Mouse (Mus musculus) lung, embryonic 16.5 days (tissue): ENCODE measurements at regions not wholly inside any gene's neighbourhood (a gene's known extent, or its start where the extent isn't known, plus 50 kb on each side); places are given as distances from the start of the nearest gene placed in this dataset.

Experiments used
- ATAC-seq: fragments of 200-750 bp; cut with Nextera tagmentation; 2 replicates; pipeline ENCODE4 v1.8.0; 2017; ENCODE audit warnings: low read depth, mild to moderate bottlenecking, moderate library complexity
- H3K27ac ChIP-seq: fragments of 300-500 bp; sonication (generic); 2 replicates; pipeline ENCODE4 v1.5.1; 2014; ENCODE audit warnings: mild to moderate bottlenecking, control low read depth, low read length
- H3K27me3 ChIP-seq: fragments of 300-500 bp; sonication (generic); 2 replicates; pipeline ENCODE4 v1.6.1; 2014; ENCODE audit warnings: low read depth, low read length, mixed read lengths; ENCODE audit not compliant: control insufficient read depth, insufficient read depth
- H3K36me3 ChIP-seq: fragments of 300-500 bp; sonication (generic); 2 replicates; pipeline ENCODE4 v1.6.1; 2014; ENCODE audit warnings: low read length; ENCODE audit not compliant: control insufficient read depth, insufficient read depth
- H3K4me1 ChIP-seq: fragments of 300-500 bp; sonication (generic); replicated peaks from 2 replicates; pipeline ENCODE4 v1.6.1; 2014; ENCODE audit warnings: low read length, mixed read lengths; ENCODE audit not compliant: control insufficient read depth, insufficient read depth
- H3K4me2 ChIP-seq: fragments of 300-500 bp; sonication (generic); 2 replicates; pipeline ENCODE4 v1.6.1; 2014; ENCODE audit warnings: low read depth, low read length, control low read depth
- H3K4me3 ChIP-seq: fragments of 300-500 bp; sonication (generic); 2 replicates; pipeline ENCODE4 v1.5.1; 2014; ENCODE audit warnings: mild to moderate bottlenecking, low read length, control low read depth
- H3K9ac ChIP-seq: fragments of 300-500 bp; sonication (generic); 2 replicates; pipeline ENCODE4 v1.6.1; 2014; ENCODE audit warnings: low read length, control low read depth
- H3K9me3 ChIP-seq: fragments of 300-500 bp; sonication (generic); 2 replicates; pipeline ENCODE4 v1.6.1; 2016; ENCODE audit warnings: low read length; ENCODE audit not compliant: control insufficient read depth
- WGBS: fragments of 180-500 bp; shearing (Covaris S2); extraction: QIAGEN DNeasy Blood & Tissue Kit; methylation state at CpG from one replicate; pipeline ENCODE4 v1.1.7; 2014; 5-methylcytosine and 5-hydroxymethylcytosine counted together

GRCm38 (mm10) chr16:50096563-50096962, 296.2 kb downstream of the Cd47 start:
- Histone ChIP-seq H3K9me3 (no peaks in the 10 kb centered on the region), H3K4me1 (peaks cover 3% of the 10 kb centered on the region; the same call in 1 of the 2 replicates), H3K36me3 (no peaks in the 10 kb centered on the region), H3K4me3 (no peak overlapping the region), H3K9ac (no peak overlapping the region), H3K4me2 (no peak overlapping the region), H3K27me3 (no peaks in the 10 kb centered on the region), H3K27ac (no peak overlapping the region)
- ATAC-seq, result no peak
- WGBS, result 73% methylated on average over 2 of the region's 2 CpGs

DNA sequence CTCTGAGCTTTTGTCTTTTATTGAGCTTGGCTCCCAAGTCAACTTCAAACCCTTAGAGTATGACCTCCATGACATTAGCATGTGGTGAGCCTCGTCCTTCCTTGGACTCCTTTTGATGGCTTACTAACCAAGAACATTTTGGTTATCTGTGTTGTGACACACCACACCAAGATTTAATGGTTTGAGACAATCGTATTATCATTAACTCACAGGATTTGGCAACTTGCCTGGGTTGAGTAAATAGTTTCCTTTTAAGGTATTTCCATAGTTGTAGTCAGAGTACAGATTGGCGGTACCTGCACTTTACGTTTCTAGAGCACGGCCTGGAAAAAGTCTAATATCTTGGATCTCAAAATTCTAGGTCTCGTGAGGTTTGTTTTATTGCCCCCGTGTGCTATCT, 303.0 kb downstream of the Cd47 start:
- no peak overlapping the region for H3K4me2 ChIP-seq
- H3K36me3 ChIP-seq, result no peaks in the 10 kb centered on the region
- no peak overlapping the region for H3K4me3 ChIP-seq
- no peak overlapping the region for H3K27ac ChIP-seq
- no peak for ATAC-seq
- H3K9me3 ChIP-seq, result no peaks in the 10 kb centered on the region
- no peaks in the 10 kb centered on the region for H3K4me1 ChIP-seq
- WGBS, result 49% methylated on average over 7 of the region's 7 CpGs
- no peak overlapping the region for H3K9ac ChIP-seq
- H3K27me3 ChIP-seq, result no peaks in the 10 kb centered on the region

- H3K27me3 ChIP-seq, result no peaks in the 10 kb centered on the region
- no peak overlapping the region for H3K27ac ChIP-seq
- no peaks in the 10 kb centered on the region for H3K9me3 ChIP-seq
- H3K9ac ChIP-seq, result no peak overlapping the region
- no peak for ATAC-seq
- no peaks in the 10 kb centered on the region for H3K4me1 ChIP-seq
- no peak overlapping the region for H3K4me3 ChIP-seq
- no peak overlapping the region for H3K4me2 ChIP-seq
- H3K36me3 ChIP-seq, result no peaks in the 10 kb centered on the region
- 91% methylated on average over 7 of the region's 7 CpGs for WGBS
Measured at GRCm38 (mm10) chr16:50118150-50118549, 314.0 kb downstream of the Bbx start.

DNA sequence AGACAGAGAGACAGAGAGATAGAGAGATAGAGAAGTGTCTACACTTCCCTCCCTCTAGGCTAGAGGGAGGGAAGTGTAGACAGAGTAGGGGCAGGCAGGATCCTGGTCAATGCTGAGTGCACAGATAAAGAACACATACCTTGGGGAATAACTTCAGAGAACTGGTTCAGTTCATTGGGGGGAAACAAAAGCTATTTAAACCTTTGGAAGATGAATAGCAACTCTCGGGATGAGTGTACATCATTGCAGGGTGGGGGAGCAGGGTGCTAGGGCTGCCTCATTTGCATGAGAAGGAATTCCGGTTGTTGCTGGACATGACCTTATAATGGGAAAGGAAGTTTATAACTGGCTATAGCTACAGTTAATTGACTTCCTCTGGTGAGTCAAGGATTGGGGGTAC, 309.7 kb downstream of the Bbx start:
- Histone ChIP-seq H3K9ac (no peak overlapping the region), H3K9me3 (no peaks in the 10 kb centered on the region), H3K36me3 (no peaks in the 10 kb centered on the region), H3K4me1 (no peaks in the 10 kb centered on the region), H3K4me2 (no peak overlapping the region), H3K27me3 (no peaks in the 10 kb centered on the region), H3K4me3 (no peak overlapping the region), H3K27ac (no peak overlapping the region)
- ATAC-seq, result no peak
- 47% methylated on average over 2 of the region's 2 CpGs for WGBS

DNA sequence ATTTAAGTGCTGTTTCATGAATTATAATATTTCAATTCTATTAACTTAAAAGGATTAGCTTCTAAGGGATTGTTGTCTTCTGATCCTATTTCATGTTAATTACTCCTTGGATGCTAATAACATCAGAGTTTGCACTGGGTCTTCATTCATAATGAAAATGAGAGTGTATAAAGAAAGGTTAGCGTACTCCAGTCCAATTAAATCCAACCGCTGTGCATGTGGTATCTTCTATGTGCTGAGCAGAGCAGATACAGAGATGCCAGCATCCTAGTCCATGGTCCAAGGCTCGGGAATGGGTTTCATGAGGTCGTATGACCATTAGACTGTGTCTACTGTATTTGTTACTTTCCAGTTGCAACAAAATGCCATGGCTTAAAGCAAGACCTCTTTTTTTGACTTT, 307.5 kb downstream of the Bbx start:
- no peak overlapping the region for H3K9ac ChIP-seq
- H3K36me3 ChIP-seq, result no peaks in the 10 kb centered on the region
- ATAC-seq, result no peak
- H3K4me3 ChIP-seq, result no peak overlapping the region
- no peaks in the 10 kb centered on the region for H3K4me1 ChIP-seq
- no peaks in the 10 kb centered on the region for H3K9me3 ChIP-seq
- no peak overlapping the region for H3K4me2 ChIP-seq
- H3K27me3 ChIP-seq, result no peaks in the 10 kb centered on the region
- H3K27ac ChIP-seq, result no peak overlapping the region
- WGBS, result 90% methylated on average over 4 of the region's 4 CpGs

- Histone ChIP-seq H3K9ac (no peak overlapping the region), H3K27ac (no peak overlapping the region), H3K27me3 (no peaks in the 10 kb centered on the region), H3K36me3 (no peaks in the 10 kb centered on the region), H3K4me3 (no peak overlapping the region), H3K9me3 (no peaks in the 10 kb centered on the region), H3K4me2 (no peak overlapping the region), H3K4me1 (no peaks in the 10 kb centered on the region)
- ATAC-seq, result no peak
- 51% methylated on average over 5 of the region's 5 CpGs for WGBS
Measured at GRCm38 (mm10) chr16:50125564-50125963, 306.6 kb downstream of the Bbx start.

DNA sequence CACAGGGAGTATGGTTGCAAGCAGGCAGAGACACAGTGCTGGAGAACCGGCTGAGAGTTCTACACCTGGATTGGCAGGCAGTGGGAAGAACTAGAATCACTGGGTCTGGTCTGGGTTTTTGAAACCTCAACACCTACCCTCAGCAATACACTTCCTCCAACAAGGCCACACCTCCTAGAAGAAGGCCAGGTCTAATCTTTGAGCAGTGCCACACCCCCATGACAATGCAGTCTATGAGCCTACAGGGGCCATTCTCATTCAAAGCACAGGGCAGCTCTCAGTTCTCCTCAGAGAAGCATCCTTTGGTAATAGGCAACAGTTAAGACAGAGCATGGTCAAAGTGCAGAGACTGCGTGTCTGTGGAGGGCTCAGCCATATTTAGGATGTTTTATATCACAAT, 300.8 kb downstream of the Bbx start:
- H3K36me3 ChIP-seq, result no peaks in the 10 kb centered on the region
- no peaks in the 10 kb centered on the region for H3K27me3 ChIP-seq
- no peak for ATAC-seq
- WGBS, result 86% methylated on average over 2 of the region's 2 CpGs
- H3K27ac ChIP-seq, result no peak overlapping the region
- H3K4me2 ChIP-seq, result no peak overlapping the region
- no peaks in the 10 kb centered on the region for H3K4me1 ChIP-seq
- no peaks in the 10 kb centered on the region for H3K9me3 ChIP-seq
- no peak overlapping the region for H3K9ac ChIP-seq
- H3K4me3 ChIP-seq, result no peak overlapping the region
